Mouse (Mus musculus): ENCODE data around the gene Slc12a4. TPM values are rescaled to one million over a fixed set of nuclear protein-coding genes. Genes with fewer than 3 reads are reported as not detected.
"Not testable (repeated sequence)": the region's sequence is repeated elsewhere in the genome, so short reads cannot be mapped to it uniquely, and the experiment has no call there.

Gene Slc12a4
- 16.8 and 21.8 TPM in 2 replicates for polyA plus RNA-seq (2014; fragmentation: Nextera tagmentation; extraction: Ambion mirVana)

DNA sequence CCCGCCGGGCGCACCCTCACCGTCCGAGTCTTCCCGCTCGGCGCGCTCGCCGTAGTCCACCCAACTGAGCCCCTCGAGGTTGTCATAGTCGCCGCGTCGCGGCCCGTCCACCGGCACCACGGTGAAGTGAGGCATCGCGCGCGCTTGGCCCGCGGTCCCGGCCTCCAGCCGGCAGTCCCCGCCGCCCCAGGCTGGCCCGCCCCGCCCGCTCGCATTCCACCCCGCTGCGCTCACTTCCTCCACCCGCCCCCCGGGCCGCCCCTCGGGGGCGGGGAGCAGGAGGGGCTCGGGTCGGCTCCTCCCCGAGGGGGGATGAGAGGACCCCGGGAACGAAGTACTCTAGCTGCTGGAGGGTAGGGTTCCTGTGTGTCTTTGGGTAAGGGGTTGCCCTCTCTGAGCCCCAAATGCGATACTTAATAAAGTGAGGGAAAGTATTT is at the start of gene Slc12a4:
Slc12a4 (minus strand) TSS at position 193 of the 437 bp plus-strand sequence.
- peak; percentile 93 for ATAC-seq (ENCODE audit: low FRiP score, low TSS enrichment)
- Histone ChIP-seq H3K36me3 (ENCODE audit: control insufficient read depth, insufficient read depth, low read length) (no peaks in the 10 kb centered on the region), H3K27me3 (ENCODE audit: control insufficient read depth, insufficient read depth, low read length) (no peaks in the 10 kb centered on the region), H3K27ac (ENCODE audit: low read depth, low read length) (peak within 1 kb of the TSS; percentile 78; the same call in 1 of the 2 replicates), H3K9me3 (ENCODE audit: control insufficient read depth, low read length) (no peaks in the 10 kb centered on the region), H3K4me2 (replicated peaks; ENCODE audit: low read depth, low read length) (peak within 1 kb of the TSS; percentile 78), H3K4me1 (ENCODE audit: control insufficient read depth, insufficient read depth, low read length) (peaks cover 10% of the 10 kb centered on the region), H3K9ac (ENCODE audit: low read depth, low read length) (peak within 1 kb of the TSS; percentile 86), H3K4me3 (ENCODE audit: low read length) (peak within 1 kb of the TSS; percentile 83)
- WGBS = under 1% methylated on average over 47 of the region's 47 CpGs

DNA sequence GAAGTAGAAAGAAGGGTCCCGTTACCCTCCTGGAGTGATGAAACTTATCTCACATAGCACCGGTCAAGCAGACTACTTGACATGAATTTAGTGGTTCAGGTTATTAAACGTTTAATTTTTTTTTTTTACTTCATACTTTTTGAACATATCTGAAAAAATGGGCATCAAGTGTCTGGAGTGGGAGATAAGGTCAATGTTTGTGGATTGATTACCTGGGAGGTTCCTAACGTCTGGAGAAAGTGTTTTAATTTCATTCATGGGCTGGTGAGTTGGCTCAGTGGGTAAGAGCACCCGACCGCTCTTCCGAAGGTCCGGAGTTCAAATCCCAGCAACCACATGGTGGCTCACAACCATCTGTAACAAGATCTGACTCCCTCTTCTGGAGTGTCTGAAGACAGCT is 46.3 kb upstream of the Slc12a4 start:
- H3K4me3 ChIP-seq (ENCODE audit: low read length) = peak overlapping the region; percentile 92; the same call in 1 of the 2 replicates
- 80% methylated on average over 8 of the region's 8 CpGs for WGBS
- not testable (repeated sequence) for H3K9me3 ChIP-seq (ENCODE audit: control insufficient read depth, low read length); H3K36me3 ChIP-seq (ENCODE audit: control insufficient read depth, insufficient read depth, low read length); H3K27ac ChIP-seq (ENCODE audit: low read depth, low read length); ATAC-seq (ENCODE audit: low FRiP score, low TSS enrichment); H3K4me1 ChIP-seq (ENCODE audit: control insufficient read depth, insufficient read depth, low read length); H3K27me3 ChIP-seq (ENCODE audit: control insufficient read depth, insufficient read depth, low read length)
- H3K4me2 ChIP-seq (replicated peaks; ENCODE audit: low read depth, low read length) = peak overlapping the region; percentile 77
- H3K9ac ChIP-seq (ENCODE audit: low read depth, low read length) = peak overlapping the region; percentile 86; the same call in 1 of the 2 replicates

DNA sequence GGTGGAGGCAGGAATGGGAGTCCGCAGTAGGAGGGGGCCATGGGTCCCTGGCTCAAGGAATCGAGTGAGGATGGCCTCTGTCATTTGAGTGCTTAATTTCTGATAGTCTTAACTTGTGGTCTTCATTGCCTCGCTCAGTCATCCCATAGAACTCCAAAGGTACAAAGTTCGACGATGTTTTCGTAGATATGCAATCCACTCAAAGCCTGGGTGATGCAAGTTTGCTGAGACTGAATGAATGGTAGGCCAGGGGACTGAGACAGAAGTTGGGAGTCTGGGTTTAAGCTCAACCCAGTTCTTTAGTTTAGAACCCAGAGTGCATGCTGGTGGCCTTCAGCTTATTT is 45.7 kb upstream of the Slc12a4 start, which contains the start of gene Ddx28:
Ddx28 (minus strand) TSS at position 240 of the 344 bp plus-strand sequence.
- peak within 1 kb of the TSS; percentile 43; the same call in 1 of the 2 replicates for H3K27ac ChIP-seq (ENCODE audit: low read depth, low read length)
- no peaks in the 10 kb centered on the region for H3K27me3 ChIP-seq (ENCODE audit: control insufficient read depth, insufficient read depth, low read length)
- H3K9me3 ChIP-seq (ENCODE audit: control insufficient read depth, low read length) = no peaks in the 10 kb centered on the region
- H3K4me2 ChIP-seq (replicated peaks; ENCODE audit: low read depth, low read length) = peak within 1 kb of the TSS; percentile 77
- peak within 1 kb of the TSS; percentile 92 for H3K4me3 ChIP-seq (ENCODE audit: low read length)
- H3K9ac ChIP-seq (ENCODE audit: low read depth, low read length) = peak within 1 kb of the TSS; percentile 86
- no peak for ATAC-seq (ENCODE audit: low FRiP score, low TSS enrichment)
- peaks cover 8% of the 10 kb centered on the region for H3K4me1 ChIP-seq (ENCODE audit: control insufficient read depth, insufficient read depth, low read length)
- H3K36me3 ChIP-seq (ENCODE audit: control insufficient read depth, insufficient read depth, low read length) = peaks cover 6% of the 10 kb centered on the region; the same call in 1 of the 2 replicates
- 1% methylated on average over 6 of the region's 6 CpGs for WGBS

DNA sequence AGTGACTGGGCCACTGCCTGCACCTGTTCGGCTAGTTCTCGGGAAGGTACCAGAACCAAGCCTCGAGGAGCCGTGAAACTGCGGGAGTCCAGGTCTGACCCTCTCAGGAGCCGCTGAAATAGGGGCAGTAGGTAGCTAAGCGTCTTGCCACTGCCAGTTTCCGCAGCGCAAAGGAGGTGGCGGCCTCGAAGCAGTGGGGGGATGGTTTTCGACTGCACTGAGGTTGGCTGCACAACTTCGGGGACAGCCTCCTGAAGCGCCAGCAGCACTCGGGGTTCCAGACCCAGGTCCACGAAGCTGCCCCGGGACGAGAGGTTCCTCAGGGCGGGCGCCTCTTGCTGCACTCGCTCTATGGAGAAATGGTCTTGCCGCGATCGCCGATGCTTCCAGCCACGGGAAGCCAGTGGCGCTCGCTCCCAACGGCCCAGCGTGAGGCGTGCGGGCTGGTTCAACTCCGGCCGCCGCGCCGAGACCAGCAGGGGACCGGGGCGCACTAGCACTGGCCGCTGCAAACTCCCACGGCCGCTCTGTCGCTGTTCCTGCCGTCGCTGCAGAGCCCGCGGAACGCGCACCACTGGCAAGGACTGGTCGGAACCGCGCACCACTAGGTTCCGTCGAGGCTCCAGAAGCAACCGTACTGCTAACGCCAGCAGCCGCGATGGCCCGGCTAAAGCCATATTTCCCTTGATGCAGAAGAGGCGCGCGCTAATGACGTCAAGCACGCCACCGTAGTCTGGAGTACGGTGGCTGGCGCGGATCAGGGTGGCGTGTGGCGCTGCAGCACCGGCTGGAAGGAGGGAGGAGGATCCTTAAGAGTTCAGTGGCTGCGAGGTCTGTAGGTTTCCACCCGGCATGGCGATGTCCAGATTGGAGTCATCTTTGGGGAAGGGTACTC is 45.1 kb upstream of the Slc12a4 start:
- peak overlapping the region; percentile 43; the same call in 1 of the 2 replicates for H3K27ac ChIP-seq (ENCODE audit: low read depth, low read length)
- H3K4me3 ChIP-seq (ENCODE audit: low read length) = peak overlapping the region; percentile 92
- 1% methylated on average over 74 of the region's 74 CpGs for WGBS
- H3K9ac ChIP-seq (ENCODE audit: low read depth, low read length) = peak overlapping the region; percentile 86
- peaks cover 8% of the 10 kb centered on the region for H3K4me1 ChIP-seq (ENCODE audit: control insufficient read depth, insufficient read depth, low read length)
- H3K27me3 ChIP-seq (ENCODE audit: control insufficient read depth, insufficient read depth, low read length) = no peaks in the 10 kb centered on the region
- peaks cover 4% of the 10 kb centered on the region; the same call in 1 of the 2 replicates for H3K36me3 ChIP-seq (ENCODE audit: control insufficient read depth, insufficient read depth, low read length)
- ATAC-seq (ENCODE audit: low FRiP score, low TSS enrichment) = peak; percentile 95
- H3K9me3 ChIP-seq (ENCODE audit: control insufficient read depth, low read length) = no peaks in the 10 kb centered on the region
- peak overlapping the region; percentile 77 for H3K4me2 ChIP-seq (replicated peaks; ENCODE audit: low read depth, low read length)

DNA sequence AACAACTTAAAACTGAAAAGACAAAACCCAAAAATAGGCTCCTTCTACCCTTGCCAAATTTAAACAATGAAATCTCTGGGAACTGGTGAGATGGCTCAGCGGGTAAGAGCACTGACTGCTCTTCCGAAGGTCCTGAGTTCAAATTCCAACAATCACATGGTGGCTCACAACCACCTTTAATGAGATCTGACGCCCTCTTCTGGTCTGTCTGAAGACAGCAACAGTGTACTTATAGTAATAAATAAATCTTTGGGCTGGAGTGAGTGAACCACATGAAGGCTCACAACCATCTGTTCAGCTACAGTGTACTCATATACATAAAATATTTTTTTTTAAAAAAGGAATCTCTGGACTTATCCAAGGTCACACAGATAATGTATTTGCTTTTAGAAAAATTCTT is 42.0 kb upstream of the Slc12a4 start:
- H3K27me3 ChIP-seq (ENCODE audit: control insufficient read depth, insufficient read depth, low read length); ATAC-seq (ENCODE audit: low FRiP score, low TSS enrichment); H3K9me3 ChIP-seq (ENCODE audit: control insufficient read depth, low read length); H3K4me3 ChIP-seq (ENCODE audit: low read length); H3K4me1 ChIP-seq (ENCODE audit: control insufficient read depth, insufficient read depth, low read length); H3K27ac ChIP-seq (ENCODE audit: low read depth, low read length); H3K36me3 ChIP-seq (ENCODE audit: control insufficient read depth, insufficient read depth, low read length); H3K9ac ChIP-seq (ENCODE audit: low read depth, low read length); H3K4me2 ChIP-seq (replicated peaks; ENCODE audit: low read depth, low read length): not testable (repeated sequence)
- 60% methylated on average over 3 of the region's 3 CpGs for WGBS

DNA sequence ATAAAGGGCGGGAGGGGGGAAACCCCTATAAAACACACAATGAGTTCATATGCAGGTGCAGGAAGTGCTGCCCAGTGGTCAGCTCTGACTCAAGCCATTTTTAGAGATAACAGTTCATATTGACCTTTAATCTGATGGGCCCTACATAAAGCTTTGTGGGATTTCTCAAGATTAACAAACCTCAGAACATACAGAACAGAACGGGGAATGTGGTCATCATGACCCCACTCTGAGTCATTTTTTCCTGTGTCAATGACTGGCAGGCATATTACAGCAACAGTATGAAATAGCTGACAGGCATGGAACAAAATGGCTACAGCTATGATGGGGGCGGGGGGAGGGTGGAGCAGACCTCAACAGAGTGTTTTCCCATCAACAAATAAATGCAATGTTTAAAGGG is 41.2 kb upstream of the Slc12a4 start:
- Histone ChIP-seq H3K27me3 (ENCODE audit: control insufficient read depth, insufficient read depth, low read length) (no peaks in the 10 kb centered on the region), H3K9me3 (ENCODE audit: control insufficient read depth, low read length) (no peaks in the 10 kb centered on the region), H3K36me3 (ENCODE audit: control insufficient read depth, insufficient read depth, low read length) (no peaks in the 10 kb centered on the region; the same call in 1 of the 2 replicates), H3K27ac (ENCODE audit: low read depth, low read length) (no peak overlapping the region), H3K4me3 (ENCODE audit: low read length) (no peak overlapping the region), H3K9ac (ENCODE audit: low read depth, low read length) (no peak overlapping the region), H3K4me1 (ENCODE audit: control insufficient read depth, insufficient read depth, low read length) (peaks cover 8% of the 10 kb centered on the region), H3K4me2 (replicated peaks; ENCODE audit: low read depth, low read length) (no peak overlapping the region)
- WGBS = 84% methylated on average over 3 of the region's 3 CpGs
- no peak for ATAC-seq (ENCODE audit: low FRiP score, low TSS enrichment)

DNA sequence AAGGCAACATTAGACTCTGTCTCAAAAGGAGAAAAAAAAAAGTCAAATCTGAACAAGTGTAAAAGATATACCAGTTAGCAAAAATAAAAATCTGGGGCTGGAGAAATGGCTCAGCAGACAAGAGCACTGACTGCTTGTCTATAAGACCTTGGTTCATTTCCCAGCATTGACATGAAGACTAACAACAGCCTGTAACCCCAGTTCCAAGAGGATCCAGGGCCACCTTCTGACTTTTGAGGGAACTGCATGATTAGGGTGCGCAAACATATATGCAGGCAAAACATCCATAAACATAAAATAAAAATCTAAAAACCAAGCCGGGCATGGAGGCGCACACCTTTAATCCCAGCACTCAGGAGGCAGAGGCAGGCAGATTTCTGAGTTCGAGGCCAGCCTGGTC is 40.5 kb upstream of the Slc12a4 start:
- no peak for ATAC-seq (ENCODE audit: low FRiP score, low TSS enrichment)
- no peak overlapping the region for H3K4me2 ChIP-seq (replicated peaks; ENCODE audit: low read depth, low read length)
- H3K4me1 ChIP-seq (ENCODE audit: control insufficient read depth, insufficient read depth, low read length) = peaks cover 8% of the 10 kb centered on the region
- no peaks in the 10 kb centered on the region for H3K27me3 ChIP-seq (ENCODE audit: control insufficient read depth, insufficient read depth, low read length)
- H3K27ac ChIP-seq (ENCODE audit: low read depth, low read length) = no peak overlapping the region
- 89% methylated on average over 4 of the region's 4 CpGs for WGBS
- no peaks in the 10 kb centered on the region for H3K9me3 ChIP-seq (ENCODE audit: control insufficient read depth, low read length)
- H3K4me3 ChIP-seq (ENCODE audit: low read length) = no peak overlapping the region
- H3K36me3 ChIP-seq (ENCODE audit: control insufficient read depth, insufficient read depth, low read length) = no peaks in the 10 kb centered on the region; the same call in 1 of the 2 replicates
- no peak overlapping the region for H3K9ac ChIP-seq (ENCODE audit: low read depth, low read length)

DNA sequence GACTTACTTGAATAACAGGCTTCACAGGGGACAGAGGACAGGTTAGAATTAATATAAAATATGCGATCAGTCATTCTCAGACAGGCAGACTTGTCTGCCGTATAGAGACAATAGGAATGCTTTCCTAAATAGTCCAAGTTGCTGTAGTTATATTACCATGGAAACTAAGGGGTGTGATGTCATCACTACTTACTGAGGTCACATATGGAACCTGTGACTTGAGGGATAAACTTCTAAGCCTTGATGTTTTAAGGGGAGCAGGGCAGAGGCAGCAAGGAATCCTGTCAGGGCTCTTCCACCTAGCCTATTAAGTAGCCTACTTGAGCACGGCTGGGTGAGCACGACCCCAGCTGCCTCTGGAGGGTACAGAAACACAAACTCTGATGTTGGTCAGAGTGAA is 40.0 kb upstream of the Slc12a4 start, which contains the start of gene Dpep2nb:
Dpep2nb (minus strand) TSS at position 101 of the 400 bp plus-strand sequence.
- peaks cover 8% of the 10 kb centered on the region for H3K4me1 ChIP-seq (ENCODE audit: control insufficient read depth, insufficient read depth, low read length)
- no peak within 1 kb of the TSS for H3K27ac ChIP-seq (ENCODE audit: low read depth, low read length)
- H3K9me3 ChIP-seq (ENCODE audit: control insufficient read depth, low read length) = no peaks in the 10 kb centered on the region
- no peak within 1 kb of the TSS for H3K4me3 ChIP-seq (ENCODE audit: low read length)
- H3K4me2 ChIP-seq (replicated peaks; ENCODE audit: low read depth, low read length) = no peak within 1 kb of the TSS
- no peak within 1 kb of the TSS for H3K9ac ChIP-seq (ENCODE audit: low read depth, low read length)
- no peaks in the 10 kb centered on the region; the same call in 1 of the 2 replicates for H3K36me3 ChIP-seq (ENCODE audit: control insufficient read depth, insufficient read depth, low read length)
- WGBS = 77% methylated on average over 4 of the region's 4 CpGs
- no peak for ATAC-seq (ENCODE audit: low FRiP score, low TSS enrichment)
- H3K27me3 ChIP-seq (ENCODE audit: control insufficient read depth, insufficient read depth, low read length) = no peaks in the 10 kb centered on the region

Measured in kidney, embryonic 14.5 days (tissue).